Mouse (Mus musculus) heart, embryonic 13.5 days (tissue): ENCODE data around the gene Unc13a. TPM values are rescaled to one million over a fixed set of nuclear protein-coding genes. Genes with fewer than 3 reads are reported as not detected.

ENCODE experiments used
- ATAC-seq: fragments of 200-750 bp; cut with Nextera tagmentation; 2 replicates; pipeline ENCODE4 v1.8.0; 2017; ENCODE audit warnings: moderate TSS enrichment; ENCODE audit not compliant: insufficient number of reproducible peaks, low FRiP score, low TSS enrichment; ENCODE audit errors: extremely low read depth
- H3K27ac ChIP-seq: fragments of 300-500 bp; sonication (generic); replicated peaks from 2 replicates; pipeline ENCODE4 v1.5.1; 2015; ENCODE audit warnings: moderate library complexity, mild to moderate bottlenecking, inconsistent platforms
- H3K27me3 ChIP-seq: fragments of 300-500 bp; sonication (generic); replicated peaks from 2 replicates; pipeline ENCODE4 v1.6.1; 2015; ENCODE audit warnings: mild to moderate bottlenecking, inconsistent platforms
- H3K36me3 ChIP-seq: fragments of 300-500 bp; sonication (generic); 2 replicates; pipeline ENCODE4 v1.6.1; 2015; ENCODE audit warnings: mild to moderate bottlenecking, inconsistent platforms
- H3K4me1 ChIP-seq: fragments of 300-500 bp; sonication (generic); 2 replicates; pipeline ENCODE4 v1.6.1; 2015; ENCODE audit warnings: inconsistent platforms
- H3K4me2 ChIP-seq: fragments of 300-500 bp; sonication (generic); 2 replicates; pipeline ENCODE4 v1.6.1; 2015; ENCODE audit warnings: inconsistent platforms, mild to moderate bottlenecking, moderate library complexity
- H3K4me3 ChIP-seq: fragments of 300-500 bp; sonication (generic); 2 replicates; pipeline ENCODE4 v1.5.1; 2015; ENCODE audit warnings: moderate library complexity, mild to moderate bottlenecking, inconsistent platforms
- H3K9ac ChIP-seq: fragments of 300-500 bp; sonication (generic); 2 replicates; pipeline ENCODE4 v1.6.1; 2015; ENCODE audit warnings: inconsistent platforms, mild to moderate bottlenecking, moderate library complexity
- H3K9me3 ChIP-seq: fragments of 300-500 bp; sonication (generic); 2 replicates; pipeline ENCODE4 v1.6.1; 2016; ENCODE audit warnings: inconsistent platforms
- WGBS: fragments of 180-500 bp; shearing (Covaris S2); methylation state at CpG from one replicate; pipeline ENCODE4 v1.1.7; 2015; ENCODE audit warnings: mixed read lengths; 5-methylcytosine and 5-hydroxymethylcytosine counted together
- polyA plus RNA-seq: library from polyadenylated mRNA; unstranded; fragments of >200 nt; fragmentation: Nextera tagmentation; extraction: Ambion mirVana; gene quantifications from 2 replicates; pipeline ENCODE4 v1.2.1, GENCODE M21; 2015

Unc13a gene
- polyA plus RNA-seq, 1 experiment from 2014 or later = 0.40 TPM

- WGBS = 43% methylated on average over 5 of the region's 5 CpGs
- H3K27ac ChIP-seq = no peak overlapping the region
These were observed 59.4 kb downstream of the Unc13a start for GRCm38 (mm10) chr8:71612141-71612540.

GRCm38 (mm10) chr8:71610822-71611651, 60.5 kb downstream of the Unc13a start, which contains the start of gene Colgalt1:
Colgalt1 (plus strand) TSS chr8:71610998.
- Histone ChIP-seq H3K27ac (peak within 1 kb of the TSS; percentile 83), H3K4me1 (peaks cover 26% of the 10 kb centered on the region), H3K27me3 (no peaks in the 10 kb centered on the region), H3K4me2 (peak within 1 kb of the TSS; percentile 83), H3K4me3 (peak within 1 kb of the TSS; percentile 86), H3K9me3 (no peaks in the 10 kb centered on the region), H3K36me3 (peaks cover 37% of the 10 kb centered on the region), H3K9ac (peak within 1 kb of the TSS; percentile 94)
- under 1% methylated on average over 82 of the region's 82 CpGs for WGBS
- peak; percentile 100 for ATAC-seq

More at GRCm38 (mm10) chr8:71612141-71612540, 59.4 kb downstream of the Unc13a start:
- Histone ChIP-seq H3K4me3 (peak overlapping the region; percentile 86), H3K36me3 (peaks cover 48% of the 10 kb centered on the region), H3K9me3 (no peaks in the 10 kb centered on the region), H3K4me1 (peaks cover 26% of the 10 kb centered on the region), H3K9ac (peak overlapping the region; percentile 94), H3K27me3 (no peaks in the 10 kb centered on the region), H3K4me2 (peak overlapping the region; percentile 83)
- ATAC-seq = no peak

- Histone ChIP-seq H3K4me3 (no peak overlapping the region), H3K9ac (no peak overlapping the region), H3K4me2 (no peak overlapping the region), H3K27ac (no peak overlapping the region), H3K9me3 (no peaks in the 10 kb centered on the region), H3K36me3 (no peaks in the 10 kb centered on the region), H3K27me3 (peaks cover 63% of the 10 kb centered on the region), H3K4me1 (peaks cover 21% of the 10 kb centered on the region)
- no peak for ATAC-seq
- 64% methylated on average over 7 of the region's 7 CpGs for WGBS
These were observed 67.5 kb downstream of the Unc13a start for GRCm38 (mm10) chr8:71604021-71604420.

GRCm38 (mm10) chr8:71602666-71603334, 68.8 kb downstream of the Unc13a start:
- peak overlapping the region; percentile 47 for H3K4me3 ChIP-seq
- peaks cover 63% of the 10 kb centered on the region for H3K27me3 ChIP-seq
- H3K9me3 ChIP-seq = no peaks in the 10 kb centered on the region
- no peak overlapping the region for H3K27ac ChIP-seq
- ATAC-seq = peak; percentile 45
- H3K4me2 ChIP-seq = peak overlapping the region; percentile 74
- H3K9ac ChIP-seq = peak overlapping the region; percentile 69
- no peaks in the 10 kb centered on the region for H3K36me3 ChIP-seq
- H3K4me1 ChIP-seq = peaks cover 21% of the 10 kb centered on the region
- under 1% methylated on average over 32 of the region's 32 CpGs for WGBS

- no peaks in the 10 kb centered on the region for H3K36me3 ChIP-seq
- peak overlapping the region; percentile 74 for H3K4me2 ChIP-seq
- H3K9me3 ChIP-seq = no peaks in the 10 kb centered on the region
- peaks cover 63% of the 10 kb centered on the region for H3K27me3 ChIP-seq
- H3K9ac ChIP-seq = peak overlapping the region; percentile 69
- no peak overlapping the region for H3K27ac ChIP-seq
- ATAC-seq = peak; percentile 6; the same call in 1 of the 2 replicates
- peak overlapping the region; percentile 47 for H3K4me3 ChIP-seq
- WGBS = 4% methylated on average over 64 of the region's 65 CpGs
- peaks cover 21% of the 10 kb centered on the region for H3K4me1 ChIP-seq
These were observed 69.5 kb downstream of the Unc13a start for GRCm38 (mm10) chr8:71601939-71602665.

GRCm38 (mm10) chr8:71598841-71599240, 72.7 kb downstream of the Unc13a start:
- ATAC-seq = no peak

GRCm38 (mm10) chr8:71598375-71598774, 73.2 kb downstream of the Unc13a start:
- no peaks in the 10 kb centered on the region for H3K9me3 ChIP-seq
- H3K9ac ChIP-seq = no peak overlapping the region
- peaks cover 4% of the 10 kb centered on the region; the same call in 1 of the 2 replicates for H3K36me3 ChIP-seq
- H3K4me2 ChIP-seq = no peak overlapping the region
- no peak for ATAC-seq
- no peak overlapping the region for H3K4me3 ChIP-seq
- no peak overlapping the region for H3K27ac ChIP-seq
- H3K4me1 ChIP-seq = peaks cover 26% of the 10 kb centered on the region
- H3K27me3 ChIP-seq = peaks cover 41% of the 10 kb centered on the region

More at GRCm38 (mm10) chr8:71598841-71599240, 72.7 kb downstream of the Unc13a start:
- WGBS = 82% methylated on average over 5 of the region's 5 CpGs
- Histone ChIP-seq H3K27me3 (peaks cover 45% of the 10 kb centered on the region), H3K4me1 (peaks cover 23% of the 10 kb centered on the region), H3K9me3 (no peaks in the 10 kb centered on the region), H3K36me3 (peaks cover 4% of the 10 kb centered on the region; the same call in 1 of the 2 replicates), H3K27ac (no peak overlapping the region), H3K9ac (no peak overlapping the region), H3K4me3 (no peak overlapping the region), H3K4me2 (no peak overlapping the region)

GRCm38 (mm10) chr8:71597451-71597850, 74.1 kb downstream of the Unc13a start, which contains the start of gene Fam129c:
Fam129c (plus strand) TSS chr8:71597648.
- H3K27me3 ChIP-seq = peaks cover 31% of the 10 kb centered on the region
- H3K9me3 ChIP-seq = no peaks in the 10 kb centered on the region
- H3K4me3 ChIP-seq = no peak within 1 kb of the TSS
- H3K4me2 ChIP-seq = no peak within 1 kb of the TSS
- peaks cover 4% of the 10 kb centered on the region; the same call in 1 of the 2 replicates for H3K36me3 ChIP-seq
- no peak for ATAC-seq
- peaks cover 27% of the 10 kb centered on the region for H3K4me1 ChIP-seq
- WGBS = 89% methylated on average over 3 of the region's 3 CpGs
- H3K27ac ChIP-seq = no peak within 1 kb of the TSS
- no peak within 1 kb of the TSS for H3K9ac ChIP-seq

GRCm38 (mm10) chr8:71596798-71597197, 74.8 kb downstream of the Unc13a start:
- Histone ChIP-seq H3K36me3 (peaks cover 4% of the 10 kb centered on the region; the same call in 1 of the 2 replicates), H3K9me3 (no peaks in the 10 kb centered on the region), H3K4me3 (no peak overlapping the region), H3K27ac (no peak overlapping the region), H3K27me3 (peaks cover 25% of the 10 kb centered on the region), H3K4me1 (peaks cover 21% of the 10 kb centered on the region), H3K4me2 (no peak overlapping the region), H3K9ac (no peak overlapping the region)
- 70% methylated on average over 4 of the region's 4 CpGs for WGBS
- no peak for ATAC-seq

GRCm38 (mm10) chr8:71596384-71596783, 75.2 kb downstream of the Unc13a start:
- H3K9me3 ChIP-seq = no peaks in the 10 kb centered on the region
- H3K27ac ChIP-seq = no peak overlapping the region
- 53% methylated on average over 6 of the region's 6 CpGs for WGBS
- H3K27me3 ChIP-seq = peaks cover 21% of the 10 kb centered on the region
- no peak overlapping the region for H3K4me3 ChIP-seq
- peaks cover 4% of the 10 kb centered on the region; the same call in 1 of the 2 replicates for H3K36me3 ChIP-seq
- H3K4me2 ChIP-seq = no peak overlapping the region
- H3K9ac ChIP-seq = no peak overlapping the region
- ATAC-seq = no peak
- peaks cover 21% of the 10 kb centered on the region for H3K4me1 ChIP-seq

- Histone ChIP-seq H3K9ac (no peak overlapping the region), H3K27me3 (peaks cover 15% of the 10 kb centered on the region), H3K9me3 (no peaks in the 10 kb centered on the region), H3K4me1 (peaks cover 26% of the 10 kb centered on the region), H3K4me2 (0 out of 2 replicates have a peak overlapping the region, but pooled peaks have one; percentile 2), H3K4me3 (no peak overlapping the region), H3K36me3 (peaks cover 4% of the 10 kb centered on the region; the same call in 1 of the 2 replicates), H3K27ac (no peak overlapping the region)
- ATAC-seq = no peak
- 9% methylated on average over 27 of the region's 27 CpGs for WGBS
These were observed 75.7 kb downstream of the Unc13a start for GRCm38 (mm10) chr8:71595862-71596261.
